Mouse (Mus musculus) sigmoid colon, adult 10 weeks (tissue): ENCODE data around the gene Olfr813. TPM values are rescaled to one million over a fixed set of nuclear protein-coding genes. Genes with fewer than 3 reads are reported as not detected.

Source experiments
- polyA plus RNA-seq: library from polyadenylated mRNA; stranded (reverse); fragments of 350-450 nt; fragmentation: Illumina TruSeq; extraction: RNeasy Lipid Tissue Mini Kit (QIAGEN cat#74804); gene quantifications from one replicate; pipeline ENCODE4 v1.2.3, GENCODE M21; 2014; ENCODE audit warnings: low read depth, low replicate concordance

The Olfr813 gene
- polyA plus RNA-seq, result not detected

GRCm38 (mm10) chr10:129855067-129855466 lies at the start of gene Olfr813:
Gene Olfr813 (plus strand): TSS chr10:129855367.

DNA sequence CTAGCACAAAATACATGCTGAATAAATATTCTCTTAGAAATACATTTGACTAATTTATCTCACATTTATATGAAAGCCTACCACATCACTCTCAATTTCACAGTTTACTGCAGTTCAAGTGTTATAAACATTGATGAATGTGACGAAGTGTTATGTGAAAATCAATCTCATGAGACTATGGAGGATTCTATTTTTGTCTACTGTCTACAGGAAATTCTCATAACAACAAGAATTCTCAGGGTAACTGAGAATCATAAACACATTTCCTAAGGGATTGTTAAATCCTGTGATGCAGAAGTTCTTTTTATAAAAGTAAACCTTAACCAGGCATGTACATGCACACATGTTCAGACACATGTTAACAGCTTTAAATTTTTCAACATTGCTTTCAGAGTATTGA lies 9.2 kb upstream of the Olfr813 start, which contains the start of gene Olfr812:
Gene Olfr812 (minus strand): TSS at position 101 of the 400 bp plus-strand sequence.

DNA sequence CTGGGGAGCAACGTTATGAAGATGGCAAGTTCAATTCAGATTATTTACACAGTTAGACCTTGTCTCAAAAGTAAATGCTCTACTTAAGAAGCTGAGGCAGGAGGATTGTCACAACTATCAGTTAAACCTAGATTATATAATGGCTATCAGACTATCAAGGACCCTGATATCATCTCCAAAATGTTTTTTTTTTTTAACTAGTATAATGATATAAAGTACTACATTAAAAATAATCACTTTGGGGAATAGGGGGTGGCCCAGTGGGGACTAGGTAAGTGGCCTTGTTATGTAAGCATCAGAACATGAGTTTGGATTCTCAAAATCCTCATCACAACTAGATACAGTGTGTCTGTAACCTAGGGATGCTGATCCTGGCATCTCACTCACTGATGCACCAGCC lies 24.6 kb downstream of the Olfr813 start, which contains the start of gene Olfr814:
Gene Olfr814 (minus strand): TSS at position 101 of the 400 bp plus-strand sequence.

GRCm38 (mm10) chr10:129905767-129906166 lies 50.6 kb downstream of the Olfr813 start, which contains the start of gene Olfr815:
Gene Olfr815 (minus strand): TSS chr10:129905867.

Other genes with a start within 250 kb of the Olfr813 start
- not detected for gene Olfr796, start 242.8 kb upstream of the Olfr813 start, polyA plus RNA-seq
- gene Olfr798, start 227.4 kb upstream of the Olfr813 start, polyA plus RNA-seq, result not detected
- not detected for gene Olfr799, start 217.9 kb upstream of the Olfr813 start, polyA plus RNA-seq
- gene Olfr800, start 197.7 kb upstream of the Olfr813 start, polyA plus RNA-seq, result not detected
- gene Olfr801, start 181.5 kb upstream of the Olfr813 start, polyA plus RNA-seq, result not detected
- not detected for gene Olfr802, start 167.2 kb upstream of the Olfr813 start, polyA plus RNA-seq
- not detected for gene Olfr803, start 161.1 kb upstream of the Olfr813 start, polyA plus RNA-seq
- not detected for gene Olfr804, start 152.2 kb upstream of the Olfr813 start, polyA plus RNA-seq
- not detected for gene Olfr805, start 126.0 kb upstream of the Olfr813 start, polyA plus RNA-seq
- gene Olfr806, start 113.4 kb upstream of the Olfr813 start, polyA plus RNA-seq, result not detected
- not detected for gene Olfr807, start 97.6 kb upstream of the Olfr813 start, polyA plus RNA-seq
- gene Olfr808, start 89.9 kb upstream of the Olfr813 start, polyA plus RNA-seq, result not detected
- not detected for gene Olfr809, start 80.7 kb upstream of the Olfr813 start, polyA plus RNA-seq
- not detected for gene Olfr810, start 60.5 kb upstream of the Olfr813 start, polyA plus RNA-seq
- not detected for gene Olfr811, start 51.0 kb upstream of the Olfr813 start, polyA plus RNA-seq
- not detected for gene Olfr812, start 9.3 kb upstream of the Olfr813 start, polyA plus RNA-seq
- not detected for gene Olfr814, start 24.5 kb downstream of the Olfr813 start, polyA plus RNA-seq
- gene Olfr815, start 50.5 kb downstream of the Olfr813 start, polyA plus RNA-seq, result not detected
- gene Olfr816, start 60.2 kb downstream of the Olfr813 start, polyA plus RNA-seq, result not detected
- not detected for gene Olfr818, start 93.7 kb downstream of the Olfr813 start, polyA plus RNA-seq
- not detected for gene Olfr819, start 111.9 kb downstream of the Olfr813 start, polyA plus RNA-seq
- not detected for gene Olfr247, start 120.8 kb downstream of the Olfr813 start, polyA plus RNA-seq
- not detected for gene Gm10310, start 129.7 kb downstream of the Olfr813 start, polyA plus RNA-seq
- gene Olfr820, start 157.3 kb downstream of the Olfr813 start, polyA plus RNA-seq, result not detected
- gene Olfr821, start 175.0 kb downstream of the Olfr813 start, polyA plus RNA-seq, result not detected
- gene Olfr822, start 215.8 kb downstream of the Olfr813 start, polyA plus RNA-seq, result not detected